Mouse (Mus musculus) neural tube, embryonic 13.5 days (tissue): Measurements from ENCODE around the gene Sdc4. TPM values are rescaled to one million over a fixed set of nuclear protein-coding genes. Genes with fewer than 3 reads are reported as not detected.

Experiments
- ATAC-seq: fragments of 200-750 bp; cut with Nextera tagmentation; 2 replicates; pipeline ENCODE4 v1.8.0; 2017; ENCODE audit warnings: low read depth, mild to moderate bottlenecking, moderate TSS enrichment, moderate library complexity
- H3K27ac ChIP-seq: fragments of 300-500 bp; sonication (generic); replicated peaks from 2 replicates; pipeline ENCODE4 v1.5.1; 2015; ENCODE audit warnings: moderate library complexity, mild to moderate bottlenecking, inconsistent platforms
- H3K27me3 ChIP-seq: fragments of 300-500 bp; sonication (generic); 2 replicates; pipeline ENCODE4 v1.6.1; 2015; ENCODE audit warnings: mild to moderate bottlenecking, inconsistent platforms
- H3K36me3 ChIP-seq: fragments of 300-500 bp; sonication (generic); 2 replicates; pipeline ENCODE4 v1.6.1; 2015; ENCODE audit warnings: mild to moderate bottlenecking, inconsistent platforms
- H3K4me1 ChIP-seq: fragments of 300-500 bp; sonication (generic); replicated peaks from 2 replicates; pipeline ENCODE4 v1.6.1; 2015; ENCODE audit warnings: inconsistent platforms
- H3K4me2 ChIP-seq: fragments of 300-500 bp; sonication (generic); 2 replicates; pipeline ENCODE4 v1.6.1; 2015; ENCODE audit warnings: inconsistent platforms, mild to moderate bottlenecking, moderate library complexity
- H3K4me3 ChIP-seq: fragments of 300-500 bp; sonication (generic); 2 replicates; pipeline ENCODE4 v1.5.1; 2015; ENCODE audit warnings: mild to moderate bottlenecking, inconsistent platforms
- H3K9ac ChIP-seq: fragments of 300-500 bp; sonication (generic); 2 replicates; pipeline ENCODE4 v1.6.1; 2015; ENCODE audit warnings: moderate library complexity, mild to moderate bottlenecking, inconsistent platforms
- H3K9me3 ChIP-seq: fragments of 300-500 bp; sonication (generic); 2 replicates; pipeline ENCODE4 v1.6.1; 2016; ENCODE audit warnings: inconsistent platforms
- WGBS: fragments of 180-500 bp; shearing (Covaris S2); methylation state at CpG from one replicate; pipeline ENCODE4 v1.1.7; 2015; 5-methylcytosine and 5-hydroxymethylcytosine counted together
- polyA plus RNA-seq: library from polyadenylated mRNA; unstranded; fragments of >200 nt; fragmentation: Nextera tagmentation; extraction: Ambion mirVana; gene quantifications from 2 replicates; pipeline ENCODE4 v1.2.1, GENCODE M21; 2015

Gene Sdc4
- polyA plus RNA-seq, 1 experiment from 2014 or later = 9.4 TPM

- Histone ChIP-seq H3K4me1 (peaks cover 25% of the 10 kb centered on the region), H3K4me3 (no peak overlapping the region), H3K9ac (no peak overlapping the region), H3K27ac (no peak overlapping the region), H3K27me3 (no peaks in the 10 kb centered on the region), H3K36me3 (peaks cover under 1% of the 10 kb centered on the region), H3K4me2 (no peak overlapping the region), H3K9me3 (no peaks in the 10 kb centered on the region)
- 63% methylated on average over 7 of the region's 7 CpGs for WGBS
- ATAC-seq = no peak
Observed at GRCm38 (mm10) chr2:164457942-164458341, 14.3 kb upstream of the Sdc4 start.

DNA sequence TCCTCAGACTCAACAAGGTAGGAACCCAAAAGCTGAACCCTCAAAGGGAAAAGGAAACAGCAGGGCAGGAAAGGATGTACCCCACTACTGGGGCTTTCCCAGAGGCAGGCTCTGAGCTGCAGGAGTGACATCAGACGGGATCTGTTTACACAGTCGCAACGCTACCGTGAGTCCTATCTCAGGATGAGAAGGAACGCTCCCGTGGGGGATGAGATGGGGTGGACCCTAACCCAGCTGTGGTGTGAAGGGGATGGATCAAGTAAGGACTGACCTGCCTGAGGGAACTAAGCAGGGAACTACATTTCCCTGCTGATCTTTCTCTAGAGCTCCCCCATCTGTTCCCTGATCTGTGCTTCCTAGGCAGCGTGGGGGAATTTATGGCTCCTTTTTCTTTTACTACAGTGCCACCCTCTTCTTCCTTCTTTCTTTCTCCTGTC, 13.2 kb upstream of the Sdc4 start, which contains the start of gene Sys1:
Gene Sys1 (plus strand): TSS at position 101 of the 437 bp plus-strand sequence.
- WGBS = 2% methylated on average over 7 of the region's 7 CpGs
- H3K4me2 ChIP-seq = peak within 1 kb of the TSS; percentile 45
- peaks cover 16% of the 10 kb centered on the region for H3K4me1 ChIP-seq
- H3K36me3 ChIP-seq = no peaks in the 10 kb centered on the region
- no peak for ATAC-seq
- H3K4me3 ChIP-seq = peak within 1 kb of the TSS; percentile 16
- H3K27me3 ChIP-seq = no peaks in the 10 kb centered on the region
- H3K9ac ChIP-seq = peak within 1 kb of the TSS; percentile 63
- no peaks in the 10 kb centered on the region for H3K9me3 ChIP-seq
- H3K27ac ChIP-seq = peak within 1 kb of the TSS; percentile 46; the same call in 1 of the 2 replicates

GRCm38 (mm10) chr2:164456413-164456812, 12.7 kb upstream of the Sdc4 start:
- H3K27me3 ChIP-seq = no peaks in the 10 kb centered on the region
- H3K9me3 ChIP-seq = no peaks in the 10 kb centered on the region
- 71% methylated on average over 1 of the region's 1 CpGs for WGBS
- no peaks in the 10 kb centered on the region for H3K36me3 ChIP-seq
- no peak for ATAC-seq
- 0 out of 2 replicates have a peak overlapping the region, but pooled peaks have one; percentile 63 for H3K9ac ChIP-seq
- peaks cover 11% of the 10 kb centered on the region for H3K4me1 ChIP-seq
- H3K4me3 ChIP-seq = no peak overlapping the region
- peak overlapping the region; percentile 45 for H3K4me2 ChIP-seq
- H3K27ac ChIP-seq = peak overlapping the region; percentile 46; the same call in 1 of the 2 replicates

- H3K4me2 ChIP-seq = no peak overlapping the region
- no peak overlapping the region for H3K9ac ChIP-seq
- no peaks in the 10 kb centered on the region for H3K9me3 ChIP-seq
- no peaks in the 10 kb centered on the region for H3K27me3 ChIP-seq
- H3K36me3 ChIP-seq = no peaks in the 10 kb centered on the region
- ATAC-seq = no peak
- 78% methylated on average over 6 of the region's 6 CpGs for WGBS
- peaks cover 11% of the 10 kb centered on the region for H3K4me1 ChIP-seq
- H3K4me3 ChIP-seq = no peak overlapping the region
- H3K27ac ChIP-seq = no peak overlapping the region
Observed at GRCm38 (mm10) chr2:164455421-164456190, 11.9 kb upstream of the Sdc4 start.

DNA sequence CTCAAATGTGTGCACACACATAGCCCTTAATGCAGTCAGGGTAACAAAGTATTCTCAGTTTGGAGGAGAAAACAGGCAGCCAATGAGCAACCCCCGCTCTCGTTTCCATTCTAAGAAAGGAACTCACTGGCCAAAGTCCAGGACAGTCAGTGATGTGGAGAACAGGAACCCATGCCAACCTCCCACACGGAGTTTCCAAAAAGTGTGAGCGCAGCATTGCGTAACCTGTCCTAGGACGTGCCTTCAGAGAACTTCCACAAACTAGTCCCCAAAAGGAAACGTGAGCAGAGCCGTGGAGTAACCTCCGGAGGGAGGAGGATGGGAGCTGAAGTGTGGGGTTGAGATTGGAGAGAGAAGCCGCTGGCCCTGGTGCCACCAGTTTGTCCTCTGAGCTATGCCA, 11.2 kb upstream of the Sdc4 start:
- Histone ChIP-seq H3K27ac (no peak overlapping the region), H3K4me3 (no peak overlapping the region), H3K4me2 (no peak overlapping the region), H3K4me1 (peaks cover 11% of the 10 kb centered on the region), H3K36me3 (no peaks in the 10 kb centered on the region), H3K9me3 (no peaks in the 10 kb centered on the region), H3K9ac (no peak overlapping the region), H3K27me3 (no peaks in the 10 kb centered on the region)
- ATAC-seq = no peak
- 82% methylated on average over 10 of the region's 10 CpGs for WGBS

GRCm38 (mm10) chr2:164453887-164454500, 10.3 kb upstream of the Sdc4 start:
- no peak for ATAC-seq
- WGBS = 73% methylated on average over 7 of the region's 7 CpGs

DNA sequence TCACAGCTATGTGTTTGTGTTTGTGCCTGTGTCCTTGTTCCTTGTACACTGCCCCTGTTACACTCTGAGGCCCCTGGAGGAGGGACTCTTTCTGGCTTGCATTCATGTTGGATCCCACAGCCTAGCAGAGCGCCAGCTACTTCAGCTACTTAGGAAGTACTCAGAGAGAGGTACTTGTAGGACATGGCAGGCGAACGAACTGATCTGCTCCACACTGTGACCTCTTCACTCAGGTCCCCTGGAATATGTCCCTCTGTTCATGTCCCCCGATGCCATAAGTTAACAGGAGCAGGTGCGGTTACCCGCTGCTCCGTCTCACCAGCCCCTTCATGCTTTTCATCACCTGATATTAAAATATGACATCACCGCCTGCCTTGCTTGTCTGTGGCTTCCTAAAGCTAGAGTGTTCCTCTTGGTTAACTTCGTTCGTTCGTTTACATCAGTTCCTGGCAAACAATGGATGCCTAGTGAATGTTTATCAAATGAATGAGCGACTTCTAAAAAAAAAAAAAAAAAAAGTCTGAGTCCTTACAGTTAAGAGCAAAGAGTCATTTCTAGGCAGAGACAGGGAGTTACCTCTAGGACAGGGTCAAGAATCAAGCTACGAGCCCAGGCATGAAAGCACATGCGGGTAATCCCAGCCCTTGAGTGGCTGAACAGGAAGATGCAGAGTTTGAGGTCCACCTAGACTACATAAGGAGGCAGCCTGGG, 9.5 kb upstream of the Sdc4 start:
- no peaks in the 10 kb centered on the region for H3K9me3 ChIP-seq
- H3K27ac ChIP-seq = no peak overlapping the region
- no peak overlapping the region for H3K9ac ChIP-seq
- 82% methylated on average over 14 of the region's 14 CpGs for WGBS
- no peak overlapping the region for H3K4me3 ChIP-seq
- H3K4me1 ChIP-seq = peaks cover 11% of the 10 kb centered on the region
- no peak for ATAC-seq
- no peaks in the 10 kb centered on the region for H3K36me3 ChIP-seq
- no peaks in the 10 kb centered on the region for H3K27me3 ChIP-seq
- H3K4me2 ChIP-seq = no peak overlapping the region

More at GRCm38 (mm10) chr2:164453887-164454500, 10.3 kb upstream of the Sdc4 start:
- H3K9ac ChIP-seq = no peak overlapping the region
- no peaks in the 10 kb centered on the region for H3K36me3 ChIP-seq
- H3K4me2 ChIP-seq = no peak overlapping the region
- no peaks in the 10 kb centered on the region for H3K27me3 ChIP-seq
- H3K9me3 ChIP-seq = no peaks in the 10 kb centered on the region
- H3K4me1 ChIP-seq = peaks cover 11% of the 10 kb centered on the region
- H3K27ac ChIP-seq = no peak overlapping the region
- no peak overlapping the region for H3K4me3 ChIP-seq

DNA sequence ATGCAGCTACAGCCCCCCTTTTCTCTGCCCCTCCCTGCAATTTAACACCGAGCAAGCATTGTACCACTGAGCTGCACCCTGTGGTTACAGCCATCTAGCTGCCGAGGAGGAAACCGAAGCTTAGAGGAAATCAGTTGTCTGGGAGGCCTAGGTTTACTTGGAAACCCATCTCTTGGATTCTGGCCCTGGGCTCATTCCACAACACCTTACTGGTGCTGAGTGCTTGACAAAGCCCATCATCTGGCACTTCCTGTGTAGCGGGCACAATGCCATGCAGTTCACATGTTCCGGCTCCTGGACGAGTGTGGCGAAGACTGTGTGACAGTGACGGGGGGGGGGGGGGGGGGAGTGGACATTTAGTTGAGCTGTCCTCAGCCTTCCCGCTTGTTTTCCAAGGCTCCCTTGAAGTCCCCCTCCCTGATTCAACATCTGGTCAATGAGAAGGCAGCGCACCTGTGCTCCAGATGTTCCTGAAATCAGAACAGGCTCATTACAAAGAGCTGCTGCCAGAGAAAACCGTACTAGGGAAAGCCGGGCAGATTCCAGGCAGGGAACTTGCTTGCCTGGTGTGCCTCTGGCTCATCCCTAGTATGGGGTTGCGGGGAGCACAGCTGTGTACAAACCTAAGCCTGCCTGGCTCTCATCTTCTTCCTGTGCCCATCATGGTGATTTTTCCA, 8.5 kb upstream of the Sdc4 start:
- whole genome bisulfite sequencing = 41% methylated on average over 12 of the region's 13 CpGs
- Histone ChIP-seq H3K27ac (no peak overlapping the region), H3K4me2 (no peak overlapping the region), H3K9me3 (no peaks in the 10 kb centered on the region), H3K36me3 (no peaks in the 10 kb centered on the region), H3K4me1 (peaks cover 11% of the 10 kb centered on the region), H3K9ac (no peak overlapping the region), H3K4me3 (no peak overlapping the region), H3K27me3 (no peaks in the 10 kb centered on the region)
- ATAC-seq = no peak

DNA sequence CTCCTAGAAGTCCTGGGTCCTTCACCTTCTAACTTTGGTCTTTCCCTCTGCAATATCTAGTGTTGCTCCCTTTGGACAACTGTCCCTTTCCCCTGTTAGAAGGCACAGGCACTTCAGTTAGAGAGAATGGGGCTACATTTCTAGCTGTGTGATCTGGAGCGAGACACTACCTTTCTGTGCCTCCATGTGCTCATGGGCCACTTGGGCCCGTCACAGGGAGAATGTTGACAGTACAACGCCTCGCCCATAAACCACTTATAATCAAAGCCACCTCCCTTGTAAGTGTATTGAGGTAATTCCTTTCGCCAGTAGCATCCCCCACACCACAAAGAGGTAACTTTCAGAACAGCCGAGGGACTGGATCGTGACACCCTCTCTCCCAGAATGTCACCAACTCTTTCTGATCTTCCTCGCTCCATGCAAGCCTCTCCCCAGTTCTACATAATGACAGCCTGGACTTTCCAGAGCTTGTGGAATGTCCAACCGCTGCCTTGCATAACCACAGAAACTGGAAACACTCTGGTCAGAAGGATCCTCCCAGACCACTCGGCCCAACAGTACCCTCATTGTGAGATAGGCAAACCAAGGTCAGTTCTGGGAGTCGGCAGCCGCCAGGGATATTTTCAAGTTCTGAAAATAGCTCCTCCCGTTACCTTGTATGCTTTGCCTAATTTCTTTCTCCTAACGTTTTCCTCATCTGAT, 5.8 kb upstream of the Sdc4 start:
- Histone ChIP-seq H3K27ac (no peak overlapping the region), H3K9ac (no peak overlapping the region), H3K4me3 (no peak overlapping the region), H3K27me3 (no peaks in the 10 kb centered on the region), H3K36me3 (no peaks in the 10 kb centered on the region), H3K9me3 (no peaks in the 10 kb centered on the region), H3K4me1 (no peaks in the 10 kb centered on the region), H3K4me2 (no peak overlapping the region)
- 86% methylated on average over 14 of the region's 14 CpGs for WGBS
- ATAC-seq = no peak

GRCm38 (mm10) chr2:164448921-164449320, 5.2 kb upstream of the Sdc4 start:
- no peaks in the 10 kb centered on the region for H3K9me3 ChIP-seq
- no peaks in the 10 kb centered on the region for H3K4me1 ChIP-seq
- no peak overlapping the region for H3K9ac ChIP-seq
- ATAC-seq = no peak
- no peak overlapping the region for H3K4me2 ChIP-seq
- H3K4me3 ChIP-seq = no peak overlapping the region
- H3K27ac ChIP-seq = no peak overlapping the region
- H3K27me3 ChIP-seq = no peaks in the 10 kb centered on the region
- 84% methylated on average over 5 of the region's 5 CpGs for WGBS
- H3K36me3 ChIP-seq = no peaks in the 10 kb centered on the region

DNA sequence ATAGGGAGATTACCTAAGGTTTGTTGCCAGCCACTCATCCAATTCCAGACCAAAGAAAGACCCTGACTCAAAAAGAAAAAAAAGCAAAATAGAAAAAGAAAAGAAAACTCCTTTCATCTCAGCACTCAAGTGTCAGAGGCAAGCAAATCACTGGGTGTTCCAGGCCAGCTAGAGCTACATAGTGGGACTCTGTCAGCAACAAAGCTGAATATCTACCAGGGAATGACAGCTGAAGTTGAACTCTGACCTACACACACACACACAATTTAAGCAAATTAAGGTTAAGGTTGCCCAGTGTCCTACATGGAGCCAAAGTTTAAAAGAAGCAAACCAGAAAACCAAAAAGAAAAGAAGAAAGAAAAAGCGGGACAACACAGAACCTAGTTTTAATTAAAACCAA, 4.5 kb upstream of the Sdc4 start:
- Histone ChIP-seq H3K36me3 (no peaks in the 10 kb centered on the region), H3K4me2 (no peak overlapping the region), H3K27me3 (no peaks in the 10 kb centered on the region), H3K9ac (no peak overlapping the region), H3K4me3 (no peak overlapping the region), H3K27ac (no peak overlapping the region), H3K9me3 (no peaks in the 10 kb centered on the region), H3K4me1 (peaks cover 7% of the 10 kb centered on the region)
- WGBS = 100% methylated on average over 1 of the region's 1 CpGs
- no peak for ATAC-seq
